Mouse (Mus musculus): ENCODE results near the gene Il15.

Gene Il15

DNA sequence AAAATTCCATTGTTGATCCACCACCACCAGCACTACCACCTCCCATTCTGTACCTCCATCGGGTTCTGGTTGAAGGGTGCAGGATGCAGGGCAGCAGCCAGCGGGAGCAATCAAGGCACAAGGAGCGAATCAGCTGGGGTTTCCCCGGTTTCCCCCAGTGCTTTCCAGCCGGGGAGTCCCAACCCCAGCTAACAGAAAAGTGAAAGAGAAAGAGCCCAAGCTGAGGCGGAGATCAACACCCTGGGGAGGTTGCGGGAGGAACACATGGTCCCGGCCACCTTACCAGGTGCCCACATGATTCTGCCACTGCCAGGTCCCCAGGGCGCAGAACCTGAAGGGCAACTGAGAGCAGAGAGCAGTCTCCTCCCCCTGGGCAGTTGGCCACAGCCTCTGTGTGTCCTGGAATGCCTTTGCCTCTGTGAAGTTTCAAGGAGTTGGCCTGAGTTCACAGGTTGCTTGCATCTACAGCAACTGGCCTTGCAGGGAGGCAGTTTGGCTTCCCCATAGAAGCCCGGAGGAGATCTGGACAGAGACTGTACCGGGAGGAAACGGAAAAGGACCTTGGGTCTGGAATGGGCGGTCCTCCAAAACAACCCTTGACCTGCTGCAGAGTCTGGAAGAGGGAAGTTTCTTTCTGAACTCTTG, at the start of gene Il15:
Gene Il15, minus strand, starts transcription at position 537 of the 645 bp plus-strand sequence.
- DNase-seq: peak; percentile 92

DNA sequence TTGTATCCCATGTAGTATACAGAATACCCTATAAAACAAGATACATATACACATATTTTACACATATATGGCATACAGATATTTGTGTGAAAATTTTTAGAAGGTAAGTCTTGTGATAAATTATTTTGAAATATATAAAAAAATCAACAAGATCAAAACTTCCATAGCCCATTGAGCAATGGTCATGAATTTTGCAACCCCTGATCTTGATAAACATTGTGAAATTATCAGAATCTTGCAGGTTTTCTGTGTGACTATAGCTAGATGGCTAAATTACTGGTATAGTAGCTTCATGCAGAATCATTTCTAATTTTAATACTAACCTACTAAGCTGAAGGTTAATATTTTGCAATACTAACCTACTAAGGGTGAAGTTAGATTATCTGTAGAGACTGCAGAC, 41.9 kb upstream of the Il15 start:
- DNase-seq: no peak

DNA sequence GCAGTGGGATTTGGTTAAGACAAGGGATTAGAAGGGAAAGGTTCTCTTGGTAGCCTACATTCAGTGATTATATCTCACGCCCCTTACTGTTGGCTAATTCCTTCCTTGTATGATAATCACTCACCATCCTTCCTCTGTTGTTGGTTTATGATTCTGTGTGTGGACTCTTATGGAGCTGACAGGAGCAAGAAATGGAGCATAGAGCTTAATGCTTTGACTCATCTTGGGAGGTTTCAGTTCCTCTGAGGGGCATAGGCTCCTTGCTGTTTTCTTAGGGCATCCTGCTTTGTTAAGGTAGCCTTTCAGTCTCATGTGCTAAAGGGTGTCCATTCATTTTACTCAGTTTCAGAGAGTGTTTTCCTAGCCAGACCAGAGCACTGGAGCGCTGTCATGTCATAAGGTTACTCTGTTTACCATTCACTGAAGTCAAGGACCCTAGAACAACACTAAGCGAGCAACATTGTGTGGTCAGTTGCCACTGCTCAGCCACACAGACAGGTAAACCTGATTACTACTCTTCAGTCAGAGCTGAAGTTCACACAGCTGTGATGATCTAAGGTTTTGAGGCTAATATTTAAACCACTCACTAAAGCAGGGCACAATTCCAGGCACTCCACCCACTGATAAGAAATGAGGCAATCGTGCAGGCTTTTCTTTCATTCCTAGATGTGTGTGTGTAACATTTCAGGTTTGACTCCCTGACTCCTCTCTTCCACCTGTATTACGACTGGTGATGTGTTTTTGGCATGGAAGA, 13.7 kb upstream of the Il15 start:
- no peak for DNase-seq

DNA sequence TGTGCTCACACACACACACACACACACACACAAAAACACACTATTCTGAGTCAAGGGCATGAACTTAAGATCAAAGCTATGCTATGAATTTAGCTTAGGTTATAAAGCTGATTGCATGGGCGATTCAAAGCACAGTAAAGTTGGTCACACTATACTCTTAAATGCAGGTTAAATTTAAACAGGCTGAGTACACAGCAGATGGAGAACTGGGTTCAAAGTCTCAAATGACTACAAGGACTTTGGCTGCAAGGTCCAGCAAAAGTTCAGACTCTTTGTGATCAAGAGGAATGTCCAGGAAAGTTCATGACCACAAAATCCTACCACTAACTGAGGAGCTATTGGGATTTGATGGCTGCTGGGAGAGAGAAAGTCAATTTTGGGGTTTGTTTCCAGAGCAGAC, 12.5 kb upstream of the Il15 start:
- DNase-seq: peak; percentile 29

DNA sequence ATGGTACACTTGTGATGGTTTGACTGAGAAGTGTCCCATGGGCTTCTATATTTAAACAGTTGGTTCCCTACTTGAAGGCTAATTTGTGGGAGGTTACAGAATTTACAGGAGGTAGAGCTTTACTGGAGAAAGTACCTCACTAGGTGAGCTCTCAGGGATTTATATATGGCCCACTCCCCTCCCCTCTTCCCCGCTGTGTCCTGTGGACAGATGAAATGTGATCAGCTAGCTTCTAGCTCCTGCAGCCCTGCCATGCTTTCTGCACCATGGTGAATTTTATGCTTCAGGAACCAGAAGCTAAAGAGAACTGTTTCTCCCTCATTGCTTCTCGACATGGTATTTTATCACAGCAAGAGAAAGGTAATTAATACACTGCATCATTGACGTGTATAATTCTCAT, 7.1 kb upstream of the Il15 start:
- DNase-seq: no peak

DNA sequence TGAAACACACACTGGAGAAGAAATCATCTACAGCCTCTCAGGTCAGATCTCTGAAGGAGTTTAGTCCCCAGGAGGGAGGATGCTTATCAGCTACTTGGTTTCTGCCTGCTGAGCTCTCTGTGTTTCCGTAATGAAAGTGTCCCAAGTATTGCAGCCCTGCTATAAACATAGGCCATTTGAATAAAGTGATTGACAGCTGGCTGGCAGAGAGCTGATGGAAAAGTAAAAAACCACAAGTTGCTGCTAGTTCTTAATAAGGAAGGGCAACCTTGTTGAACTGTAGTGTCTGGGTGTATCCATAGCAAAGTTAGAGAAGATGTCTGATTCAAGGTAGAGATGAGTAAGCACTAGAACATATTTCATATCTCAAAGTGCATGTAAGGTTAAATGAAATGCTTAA, 4.0 kb upstream of the Il15 start:
- DNase-seq: no peak

DNA sequence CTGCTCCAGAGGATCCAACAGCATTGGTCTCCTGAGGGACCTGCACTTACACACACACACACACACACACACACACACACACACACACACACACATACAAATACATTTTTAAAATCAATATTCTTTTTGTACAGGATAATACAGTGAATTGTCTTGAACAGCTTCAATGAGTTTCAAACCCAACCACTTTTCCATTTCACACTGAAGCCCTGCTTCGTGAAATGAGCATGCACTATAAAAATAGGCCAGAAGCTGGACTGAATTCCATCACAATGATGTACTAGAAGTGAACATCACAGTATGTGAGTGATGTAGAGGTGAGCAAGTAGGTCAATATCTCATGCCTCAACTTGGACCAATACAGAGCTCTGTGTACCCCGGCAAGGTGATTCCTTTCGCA, 1.0 kb upstream of the Il15 start:
- DNase-seq: no peak

DNA sequence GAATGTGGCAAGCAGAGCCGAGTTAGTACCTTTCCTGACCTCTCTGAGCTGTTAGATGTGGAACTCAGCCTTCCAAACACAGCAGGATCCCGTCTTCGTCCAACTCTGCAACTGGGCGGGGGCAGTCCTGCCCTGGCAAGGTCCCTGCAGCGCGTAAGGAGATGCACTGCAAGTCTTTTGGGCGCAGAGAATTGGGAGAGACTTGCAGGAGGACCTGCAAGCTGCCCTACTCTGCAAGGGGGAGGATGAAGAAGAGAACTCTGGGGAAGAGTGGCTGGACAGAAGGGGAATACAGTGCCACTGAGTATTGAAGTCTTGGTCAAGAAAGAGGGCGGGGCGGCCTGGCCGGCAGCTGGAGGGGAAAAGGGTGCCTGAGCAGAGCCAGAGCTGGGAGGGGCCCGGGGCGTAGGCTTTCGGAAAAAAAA, 749 bp downstream of the Il15 start:
- peak; percentile 78 for DNase-seq

DNA sequence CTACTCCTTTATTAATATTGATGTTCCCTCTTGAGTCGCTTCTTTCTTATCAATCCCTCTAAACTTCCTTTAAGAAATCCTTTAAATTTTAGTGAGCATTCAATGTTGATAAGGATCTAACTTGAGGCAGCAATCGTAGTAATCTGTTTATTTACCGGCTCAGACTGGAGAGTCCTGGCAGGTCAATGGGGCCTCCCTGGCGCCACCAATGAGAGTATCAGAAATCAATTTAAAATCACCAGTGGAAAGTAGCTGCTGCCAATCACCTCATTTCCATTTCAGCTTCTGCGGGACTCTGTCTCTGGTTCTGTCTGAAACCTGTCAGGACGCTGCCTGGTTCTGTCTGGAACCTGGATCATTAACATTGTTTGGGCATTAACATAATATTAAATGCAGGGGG, 1.5 kb downstream of the Il15 start:
- DNase-seq: peak; percentile 31

DNA sequence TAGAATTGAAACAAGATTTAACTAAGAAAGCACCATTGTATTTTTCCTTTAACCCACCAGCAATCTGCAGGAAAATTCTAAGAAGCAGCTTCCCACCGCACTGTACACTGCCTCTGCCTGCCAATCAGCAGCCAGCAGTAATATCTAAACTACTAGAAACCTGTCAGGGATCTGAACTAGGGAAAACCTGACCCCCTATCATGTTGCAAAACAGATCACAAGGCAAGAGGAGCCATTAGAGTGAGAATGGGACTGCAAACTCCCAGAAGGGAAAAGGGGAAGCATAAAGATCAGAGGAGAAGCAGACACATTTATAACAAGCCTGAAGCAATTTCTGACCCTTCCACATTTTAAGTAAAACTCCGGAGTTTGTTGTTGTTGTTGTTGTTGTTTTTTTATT, 2.0 kb downstream of the Il15 start:
- DNase-seq: no peak

DNA sequence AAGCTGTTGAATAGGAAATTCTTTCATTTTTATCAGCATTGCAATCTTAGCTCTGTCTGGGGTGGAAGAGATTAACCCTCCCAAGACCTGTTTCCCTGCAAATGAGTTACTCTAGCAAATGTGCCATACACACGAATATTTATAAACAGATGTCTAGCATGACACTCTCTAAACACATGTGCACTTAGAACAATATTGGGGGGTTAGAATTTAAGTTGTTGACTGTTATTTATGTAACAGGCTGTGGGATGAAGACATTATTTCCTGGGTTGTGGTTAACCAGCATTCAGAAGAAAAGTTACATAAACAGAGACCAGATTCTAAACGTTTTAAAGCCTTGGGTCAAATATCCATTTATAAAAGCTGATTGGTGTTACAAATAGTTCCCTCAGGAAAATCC, 2.6 kb downstream of the Il15 start:
- DNase-seq: no peak

DNA sequence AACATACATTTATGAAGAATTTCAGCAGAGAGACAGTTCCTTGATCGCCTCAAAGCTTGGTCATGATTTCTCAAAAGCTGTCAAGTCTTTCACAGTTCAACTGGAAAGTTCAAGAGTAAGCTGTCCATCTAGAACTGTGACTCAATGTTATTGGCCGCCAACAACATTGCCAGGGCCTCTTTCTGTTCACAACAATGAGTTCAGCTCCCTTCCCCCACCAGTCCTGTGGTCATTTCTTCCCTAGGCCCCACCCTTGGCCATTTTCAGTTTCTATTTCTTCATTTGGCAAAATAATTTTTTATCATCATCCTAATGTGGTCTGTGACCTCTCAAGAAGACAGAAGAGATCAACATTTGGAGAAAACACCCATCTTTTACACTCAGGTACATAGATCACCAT, 4.5 kb downstream of the Il15 start:
- DNase-seq: no peak

DNA sequence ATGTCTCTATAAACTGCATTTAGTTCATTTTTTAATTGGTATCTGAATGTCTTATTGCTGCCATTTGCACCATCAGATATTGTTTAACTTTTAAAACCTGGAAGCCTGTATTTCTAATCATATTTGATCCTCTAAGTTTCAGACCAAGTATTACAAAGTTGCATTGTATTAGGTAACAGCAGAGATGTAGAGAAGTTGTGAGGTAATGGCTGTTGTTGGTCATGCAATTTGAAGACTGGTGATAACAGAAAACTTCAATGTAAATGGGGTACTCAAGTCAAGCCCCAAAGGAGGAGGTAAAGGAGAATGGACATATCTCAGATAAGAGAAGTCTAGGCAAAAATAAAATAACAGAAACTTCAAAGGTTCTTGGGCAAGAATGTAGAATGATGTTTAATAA, 11.8 kb downstream of the Il15 start:
- DNase-seq: no peak

DNA sequence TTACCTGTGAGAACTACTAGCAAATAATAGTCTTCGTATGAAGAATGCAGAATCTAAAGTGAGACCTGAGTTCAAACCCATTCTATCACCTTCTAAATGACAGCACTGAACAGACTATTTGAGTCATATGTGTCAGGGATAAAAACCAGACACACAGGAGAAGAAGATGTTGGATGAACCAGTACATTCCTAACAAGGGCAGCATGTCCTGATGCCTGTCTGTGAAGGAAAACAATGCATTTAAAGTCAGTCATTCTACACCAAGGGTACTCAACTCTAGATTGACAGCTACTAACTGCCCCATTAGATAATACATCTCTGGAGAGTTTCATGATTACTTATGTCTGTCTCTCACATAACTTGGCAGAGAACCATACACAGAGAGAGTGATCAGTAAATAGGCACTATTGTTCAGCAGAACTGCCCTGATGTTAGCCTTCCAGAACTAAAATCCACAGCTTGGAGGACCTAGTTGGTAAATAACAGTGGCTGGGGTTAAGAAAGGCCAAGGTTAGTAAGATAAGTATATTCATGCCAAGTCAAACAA, 14.6 kb downstream of the Il15 start:
- no peak for DNase-seq

DNA sequence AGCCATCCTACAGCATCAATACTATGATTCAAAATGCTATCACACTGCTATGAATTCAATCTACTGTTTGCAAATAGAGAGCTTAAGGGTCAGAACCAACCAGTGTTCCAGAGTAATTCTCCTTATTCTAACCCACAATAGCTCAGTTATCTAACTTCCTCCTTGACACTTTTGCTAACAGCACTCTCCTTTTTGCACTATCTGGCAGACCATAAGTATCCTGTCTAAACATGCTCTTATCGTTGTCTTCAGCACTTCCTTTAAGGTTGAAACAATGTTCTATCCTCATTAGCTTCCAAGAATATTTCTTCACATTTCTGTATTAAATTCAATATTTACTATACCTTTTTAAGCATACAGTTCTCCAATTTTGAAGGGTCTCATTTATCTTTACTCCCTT, 15.4 kb downstream of the Il15 start:
- no peak for DNase-seq

DNA sequence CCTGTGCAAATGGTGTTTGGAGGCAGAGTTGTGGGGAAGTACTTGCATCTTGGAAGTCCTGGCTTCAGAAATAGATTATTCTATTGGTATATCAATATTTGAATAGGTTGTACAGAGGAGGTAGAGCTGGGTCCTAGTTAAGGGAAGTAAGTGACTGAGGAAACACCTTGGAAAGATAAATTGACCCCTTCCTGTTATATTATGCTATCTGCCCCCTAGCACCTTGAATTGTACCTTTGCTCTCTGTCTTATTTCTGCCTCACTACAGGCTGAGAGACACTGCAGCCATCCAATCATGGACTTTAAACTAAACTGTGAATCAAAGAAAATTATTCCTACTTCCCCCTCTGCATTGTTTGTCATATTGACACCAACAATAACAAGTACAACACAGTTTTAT, 17.2 kb downstream of the Il15 start:
- DNase-seq: no peak

DNA sequence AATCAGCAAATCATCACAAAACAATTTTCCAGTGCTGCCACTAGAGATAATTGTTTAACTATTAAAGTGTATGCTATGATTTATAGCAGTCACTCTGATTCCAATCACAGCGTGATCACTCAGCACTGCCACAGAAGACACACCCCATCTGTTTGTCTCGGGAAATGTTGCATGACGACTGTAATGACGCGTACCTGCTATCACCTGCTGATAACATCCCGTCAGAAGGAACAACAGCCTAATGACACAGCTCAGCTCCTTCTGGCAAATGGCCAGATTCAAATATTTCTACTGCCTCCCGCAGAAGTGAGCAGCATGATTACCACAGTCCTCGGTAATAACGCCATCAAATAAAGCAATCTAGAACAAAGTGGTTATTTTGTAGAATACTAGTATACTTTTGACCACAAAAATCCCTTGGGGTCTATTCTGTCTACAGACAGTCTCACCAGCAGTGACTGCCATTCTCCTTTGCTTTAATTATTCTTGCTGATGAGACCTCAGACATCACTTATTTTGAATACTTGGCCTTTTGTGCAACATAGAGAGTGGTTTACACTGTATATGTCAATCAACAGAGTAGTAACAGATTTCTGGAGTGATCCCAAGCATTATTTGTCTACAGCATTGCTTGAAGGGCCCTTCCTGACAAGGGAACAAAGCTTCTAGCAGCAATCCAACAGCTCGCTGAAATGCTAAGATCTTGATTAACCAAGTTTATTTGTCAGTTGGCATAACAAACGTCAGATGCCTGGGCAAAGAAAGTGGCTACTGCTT, 18.4 kb downstream of the Il15 start:
- no peak for DNase-seq

DNA sequence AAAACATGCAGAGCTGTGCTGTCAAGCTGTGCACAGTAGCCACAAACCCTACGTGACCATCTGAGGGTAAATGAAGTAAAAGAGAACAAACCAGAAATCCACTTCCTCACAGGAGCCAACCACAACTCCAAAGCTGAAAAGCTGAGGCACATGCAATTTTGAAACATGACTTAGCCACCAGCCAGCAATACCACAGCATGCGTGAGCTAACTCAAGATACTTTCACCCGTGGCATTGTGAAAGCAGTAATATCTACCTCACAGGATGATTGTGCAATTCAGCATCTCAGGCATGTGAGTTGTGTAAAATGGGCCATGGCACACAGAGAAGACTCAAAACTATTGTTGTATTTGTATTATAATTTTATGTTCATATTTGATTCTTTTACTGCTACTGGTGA, 19.7 kb downstream of the Il15 start:
- DNase-seq: no peak

DNA sequence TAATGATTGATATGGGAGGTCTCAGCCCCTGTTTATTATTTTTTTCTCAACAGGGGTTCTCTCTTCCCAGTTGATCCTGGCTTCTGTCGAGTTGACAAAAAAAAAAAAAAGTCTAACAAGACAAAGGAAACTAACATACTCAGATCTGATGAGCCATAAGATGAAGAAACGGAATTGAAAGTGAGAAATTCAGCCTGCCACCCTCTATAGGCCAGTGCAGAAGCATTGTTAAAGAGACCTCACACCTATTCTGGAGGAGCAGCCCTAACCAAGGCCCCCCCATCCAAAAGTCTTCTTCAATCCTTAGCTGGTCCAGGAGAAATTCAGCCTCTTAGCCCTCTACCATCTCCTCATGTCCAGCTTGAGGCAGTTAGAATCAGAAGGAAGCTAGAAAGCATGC, 20.7 kb downstream of the Il15 start:
- no peak for DNase-seq

DNA sequence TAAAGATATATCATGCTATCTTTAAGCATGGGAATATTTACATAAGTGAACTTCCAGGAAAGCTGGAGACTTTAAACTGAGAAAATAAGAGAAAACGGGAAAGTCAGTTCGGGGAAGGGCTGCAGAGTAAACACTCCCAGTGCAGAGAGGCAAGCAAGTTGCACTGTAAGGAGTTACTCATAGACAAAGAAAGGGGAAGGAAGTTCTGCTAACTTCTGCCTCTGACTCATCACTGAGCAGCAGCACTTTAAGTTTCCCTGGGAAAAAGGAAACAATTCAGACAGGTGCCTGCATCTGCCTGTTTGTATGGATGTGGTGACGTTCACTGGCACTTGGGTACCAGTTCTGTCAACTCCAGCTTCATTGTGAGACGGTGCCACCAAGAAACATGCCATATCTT, 28.6 kb downstream of the Il15 start:
- no peak for DNase-seq

DNA sequence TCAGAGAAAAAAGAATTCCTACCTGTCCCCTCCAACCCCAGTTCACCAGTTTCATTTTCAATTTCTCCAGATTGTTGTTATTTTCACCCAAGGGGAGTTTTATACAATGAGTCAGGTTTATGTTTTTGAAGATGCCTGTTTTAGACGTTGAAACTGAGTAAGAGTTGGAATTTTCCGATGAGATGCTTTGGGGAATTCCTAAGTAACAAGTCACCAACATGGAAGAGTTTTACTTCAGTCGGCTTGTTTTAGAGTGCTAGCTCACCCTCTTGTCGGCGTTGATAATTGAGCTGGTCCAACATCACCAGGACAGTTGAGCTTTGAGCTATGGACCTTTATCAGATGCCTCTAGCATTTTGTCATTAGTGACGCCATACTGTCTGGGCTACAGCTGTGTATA, 30.2 kb downstream of the Il15 start:
- no peak for DNase-seq

DNA sequence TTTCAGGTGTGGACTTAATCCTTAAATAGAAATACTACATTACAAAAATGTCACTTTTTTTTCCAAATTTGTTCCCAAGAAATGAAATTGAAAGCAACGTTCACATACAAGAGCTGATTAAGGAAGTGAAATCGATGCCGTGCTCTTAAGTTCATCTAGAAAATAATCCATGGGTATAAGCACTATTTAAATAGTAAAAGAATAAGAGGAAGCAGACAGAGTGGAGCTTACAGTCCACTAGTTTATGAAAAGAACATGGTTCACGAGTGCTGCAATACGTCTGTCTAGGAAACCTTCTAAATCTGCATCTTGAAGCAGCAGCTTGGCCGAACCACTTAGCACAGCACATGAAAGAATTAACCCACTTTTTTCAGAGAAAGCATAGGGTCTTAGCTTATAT, 32.4 kb downstream of the Il15 start:
- DNase-seq: no peak

DNA sequence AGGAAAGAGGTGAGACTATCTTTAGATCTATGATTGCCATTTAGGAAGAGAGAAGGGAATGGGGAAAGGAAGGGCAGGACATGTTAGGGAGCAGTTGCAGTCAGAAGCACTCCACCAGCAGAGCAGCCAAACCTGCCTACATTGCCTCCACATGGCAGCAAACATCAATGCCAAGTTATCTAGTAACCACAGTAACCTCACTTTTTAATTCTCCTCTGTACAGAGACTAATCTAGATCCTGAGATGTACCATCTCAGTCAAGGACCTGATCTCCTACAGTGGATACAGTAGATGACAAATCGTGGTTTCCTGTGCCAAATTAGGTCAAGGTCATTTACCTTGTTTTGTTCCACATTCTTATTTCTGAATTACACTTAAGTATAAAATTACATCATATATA, 42.0 kb downstream of the Il15 start:
- no peak for DNase-seq

DNA sequence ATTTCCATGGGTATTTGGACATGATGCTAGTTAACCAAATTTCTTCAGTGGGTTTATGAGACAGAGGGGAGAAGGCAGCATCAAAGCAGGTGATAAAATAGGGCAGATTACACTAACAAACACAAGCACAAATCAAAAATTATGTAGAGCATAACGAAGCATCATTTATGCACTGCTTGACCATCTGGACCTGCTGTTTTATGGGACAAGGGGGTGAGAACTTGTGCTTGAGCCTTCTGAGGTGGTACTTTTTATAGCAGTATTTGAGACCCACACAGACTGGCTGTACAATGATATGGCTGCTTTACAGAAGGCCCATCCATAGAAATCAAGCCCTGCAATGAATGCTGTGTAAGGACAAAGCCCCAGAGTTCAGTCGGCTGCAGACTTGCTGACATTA, 46.9 kb downstream of the Il15 start:
- no peak for DNase-seq

Data from kidney, postnatal 14 days (tissue).